Mouse (Mus musculus) right cerebral cortex, postnatal 14 days (tissue): ENCODE measurements around the gene Rrnad1.

Experiments used
- DNase-seq: peaks from one replicate; pipeline ENCODE4 v3.0.0; 2022

The Rrnad1 gene

GRCm38 (mm10) chr3:87948378-87949265, 18.1 kb upstream of the Rrnad1 start, which contains the start of gene Crabp2:
Gene Crabp2, plus strand, starts transcription at chr3:87948666.
- no peak for DNase-seq

GRCm38 (mm10) chr3:87947811-87948199, 17.3 kb upstream of the Rrnad1 start:
- no peak for DNase-seq

- DNase-seq: no peak
Measured at GRCm38 (mm10) chr3:87947056-87947810, 16.7 kb upstream of the Rrnad1 start.

DNA sequence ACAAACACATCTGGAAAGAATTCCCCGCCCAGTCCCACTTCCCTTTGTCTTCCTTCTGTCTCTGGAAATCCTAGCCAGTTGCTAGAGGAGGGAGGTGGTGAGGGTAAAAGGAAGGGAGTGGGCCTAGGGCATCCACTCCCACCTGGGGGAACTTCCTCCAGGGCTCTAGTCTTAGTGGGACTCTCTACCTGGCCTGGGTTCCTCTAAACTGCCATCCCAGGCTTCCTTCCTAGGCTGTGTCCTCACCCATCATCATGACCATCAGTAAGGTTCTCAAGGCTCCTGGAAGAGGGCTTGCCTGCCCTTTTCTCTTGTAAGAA, 16.0 kb upstream of the Rrnad1 start:
- DNase-seq: no peak

- DNase-seq: no peak
Measured at GRCm38 (mm10) chr3:87945781-87946540, 15.4 kb upstream of the Rrnad1 start.

GRCm38 (mm10) chr3:87944838-87945600, 14.5 kb upstream of the Rrnad1 start:
- no peak for DNase-seq

- DNase-seq: no peak
Measured at GRCm38 (mm10) chr3:87943586-87943985, 13.1 kb upstream of the Rrnad1 start.

GRCm38 (mm10) chr3:87942471-87942870, 12.0 kb upstream of the Rrnad1 start:
- no peak for DNase-seq

- DNase-seq: no peak
Measured at GRCm38 (mm10) chr3:87940611-87941010, 10.1 kb upstream of the Rrnad1 start.

- peak; percentile 92 for DNase-seq
Measured at GRCm38 (mm10) chr3:87935776-87936175, 5.3 kb upstream of the Rrnad1 start.

DNA sequence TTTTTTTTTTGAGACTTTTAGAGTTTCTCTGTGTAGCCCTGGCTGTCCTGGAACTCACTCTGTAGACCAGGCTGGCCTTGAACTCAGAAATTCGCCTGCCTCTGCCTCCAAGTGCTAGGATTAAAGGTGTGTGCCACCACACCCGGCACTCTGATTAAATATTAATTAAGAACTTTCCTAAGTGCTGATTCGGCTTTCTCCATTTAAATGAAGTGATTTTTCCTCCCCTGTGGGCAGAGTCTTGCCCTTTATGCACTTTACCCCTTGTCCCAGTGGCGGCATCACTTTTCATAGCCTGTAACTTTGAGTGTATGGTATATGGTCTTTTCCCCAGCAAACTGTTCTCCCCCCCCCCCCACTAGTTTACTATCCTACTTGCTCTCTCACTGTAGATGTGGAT, 4.7 kb upstream of the Rrnad1 start:
- no peak for DNase-seq

GRCm38 (mm10) chr3:87934501-87934900, 4.0 kb upstream of the Rrnad1 start:
- no peak for DNase-seq

- no peak for DNase-seq
Measured at GRCm38 (mm10) chr3:87934026-87934425, 3.5 kb upstream of the Rrnad1 start.

GRCm38 (mm10) chr3:87929341-87930077, 1.0 kb downstream of the Rrnad1 start:
- DNase-seq: no peak

GRCm38 (mm10) chr3:87927452-87927851, 3.1 kb downstream of the Rrnad1 start:
- DNase-seq: no peak

DNA sequence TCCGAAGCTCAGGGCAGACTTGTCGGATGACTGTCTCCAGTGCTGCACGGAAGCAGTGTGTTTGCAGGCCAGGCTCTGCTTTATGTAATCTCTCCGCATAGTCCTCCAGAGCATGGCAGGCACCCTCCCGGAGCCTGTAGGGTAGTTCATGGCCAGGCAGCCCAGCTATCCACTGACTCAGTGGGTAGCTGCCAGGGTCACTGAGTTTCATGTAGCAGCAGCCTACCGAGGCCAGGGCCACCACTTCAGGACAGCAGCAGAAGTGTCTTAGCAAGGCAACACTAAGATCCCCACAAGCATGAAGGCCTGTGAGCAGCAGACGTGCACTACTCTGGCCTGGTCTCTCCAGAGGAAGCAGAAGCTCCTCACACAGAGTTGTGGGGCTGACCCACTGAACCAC, 5.5 kb downstream of the Rrnad1 start:
- DNase-seq: no peak

DNA sequence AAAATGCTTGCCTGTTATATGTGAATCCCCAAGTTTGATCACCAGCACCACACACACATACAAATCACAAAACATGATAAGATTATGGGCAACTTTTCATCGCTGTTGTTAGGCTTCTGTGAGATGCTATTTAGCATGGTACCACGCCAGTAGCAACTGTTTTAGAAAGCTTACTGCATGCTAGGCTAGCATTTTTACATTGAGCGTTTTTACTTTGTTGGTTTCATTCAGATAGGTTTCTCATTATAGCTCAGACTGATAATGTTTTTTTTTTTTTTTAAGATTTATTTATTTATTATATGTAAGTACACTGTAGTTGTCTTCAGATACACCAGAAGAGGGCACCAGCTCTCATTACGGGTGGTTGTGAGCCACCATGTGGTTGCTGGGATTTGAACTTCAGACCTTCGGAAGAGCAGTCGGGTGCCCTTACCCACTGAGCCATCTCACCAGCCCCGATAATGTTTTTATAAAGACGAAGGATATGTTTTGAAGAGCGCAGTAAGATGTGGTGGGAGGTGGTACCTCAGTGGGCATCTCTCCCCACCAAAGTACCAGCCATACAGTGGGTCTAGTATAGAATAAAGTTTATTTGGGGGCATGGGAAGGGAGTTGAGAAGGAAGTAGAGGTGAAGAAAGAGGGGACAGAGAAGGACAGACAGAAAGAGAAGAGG, 10.1 kb downstream of the Rrnad1 start:
- no peak for DNase-seq

DNA sequence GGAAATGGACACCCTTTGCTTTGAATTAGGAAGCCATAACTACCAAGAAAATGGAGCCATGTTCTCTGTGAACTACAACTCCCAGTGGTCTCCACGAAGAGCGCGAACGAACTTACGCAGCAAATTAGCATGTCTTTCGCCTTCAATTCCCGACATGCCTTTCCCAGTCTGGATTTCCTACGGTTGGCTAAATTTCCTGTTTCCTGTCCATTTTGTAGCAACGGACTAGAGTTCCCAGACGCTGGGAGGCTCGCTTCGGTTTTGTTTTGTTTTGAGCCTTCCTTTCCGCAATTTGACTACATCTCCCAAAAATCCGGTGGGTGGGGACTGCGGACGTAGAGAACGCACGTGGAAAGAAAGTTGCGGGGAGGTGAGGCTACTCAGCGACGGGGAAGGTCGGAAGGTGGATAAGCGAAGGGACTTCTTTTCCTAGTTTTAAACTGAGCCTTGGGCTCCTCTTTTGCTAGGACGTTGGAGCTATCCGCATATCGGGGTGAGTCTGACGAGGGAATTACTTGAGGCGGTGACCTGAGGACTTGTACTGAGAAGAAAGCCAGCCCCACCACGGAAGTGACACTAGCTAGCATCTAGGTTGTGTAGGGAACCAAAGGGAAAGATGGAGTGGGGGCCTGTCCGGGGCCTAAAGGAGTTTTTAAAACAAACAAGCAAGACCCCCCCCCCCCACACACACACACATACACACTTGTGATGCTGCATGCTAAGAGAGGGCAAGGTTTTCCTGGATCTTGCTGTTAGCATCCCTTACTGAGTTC, 11.0 kb downstream of the Rrnad1 start, which contains the start of gene Mrpl24:
Gene Mrpl24, plus strand, starts transcription at position 171 of the 773 bp plus-strand sequence.
- peak; percentile 68 for DNase-seq

- DNase-seq: no peak
Measured at GRCm38 (mm10) chr3:87918551-87918950, 12.0 kb downstream of the Rrnad1 start.

GRCm38 (mm10) chr3:87916990-87917389, 13.5 kb downstream of the Rrnad1 start:
- DNase-seq: no peak
